Mouse (Mus musculus) cerebellum, adult 9-11 months (tissue): Measurements from ENCODE around the gene Pold1.

Experiments used
- DNase-seq: peaks from one replicate; pipeline ENCODE4 v3.0.0; 2022

The Pold1 gene

GRCm38 (mm10) chr7:44482836-44483435, 65.7 kb downstream of the Pold1 start:
- no peak for DNase-seq
